Mouse (Mus musculus): Measurements from ENCODE around the gene Tmem198. TPM values are rescaled to one million over a fixed set of nuclear protein-coding genes. Genes with fewer than 3 reads are reported as not detected.

Tmem198 gene
- total RNA-seq (2023) = 1 to 10 TPM; 2.8 to 5.5 TPM

DNA sequence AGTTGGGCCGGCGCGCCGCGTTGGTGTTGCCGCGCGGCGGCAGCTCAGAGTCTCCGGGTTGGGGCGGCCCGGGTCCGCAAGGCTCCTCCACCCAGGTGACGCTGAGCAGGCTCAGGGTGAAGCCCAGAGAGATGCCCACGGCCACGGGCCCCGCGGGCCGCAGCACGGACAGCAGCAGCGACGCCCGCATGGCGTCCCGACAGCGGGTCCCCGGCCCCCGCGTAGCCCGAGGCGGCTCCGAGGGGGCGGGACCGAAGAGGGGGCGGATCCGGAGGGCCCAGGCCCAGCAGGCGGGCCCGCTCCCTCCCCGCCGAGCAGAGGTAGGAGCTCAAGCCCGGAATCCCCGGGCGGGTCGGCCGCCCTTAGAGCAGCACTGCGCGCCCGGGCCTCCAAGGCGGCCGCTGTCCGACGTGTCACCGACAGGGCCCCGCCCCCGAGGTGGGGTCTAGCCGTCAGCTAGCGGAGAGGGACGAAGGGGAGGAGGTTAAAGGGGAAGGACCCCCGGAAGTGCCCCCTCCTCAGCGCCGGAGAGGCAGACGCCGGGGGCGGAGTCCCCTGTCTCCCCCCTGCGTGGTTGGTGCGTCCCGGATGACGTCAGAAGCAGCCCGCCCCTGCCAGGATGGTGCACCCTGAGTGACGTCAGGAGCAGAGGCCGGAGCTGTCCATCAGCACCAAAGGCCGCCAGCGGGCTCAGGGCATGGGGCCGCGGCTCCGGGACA lies at the start of gene Tmem198, which contains the start of gene Chpf:
Tmem198 (plus strand) TSS at position 617 of the 719 bp plus-strand sequence.
Chpf (minus strand) TSS at position 392 of the 719 bp plus-strand sequence.

DNA sequence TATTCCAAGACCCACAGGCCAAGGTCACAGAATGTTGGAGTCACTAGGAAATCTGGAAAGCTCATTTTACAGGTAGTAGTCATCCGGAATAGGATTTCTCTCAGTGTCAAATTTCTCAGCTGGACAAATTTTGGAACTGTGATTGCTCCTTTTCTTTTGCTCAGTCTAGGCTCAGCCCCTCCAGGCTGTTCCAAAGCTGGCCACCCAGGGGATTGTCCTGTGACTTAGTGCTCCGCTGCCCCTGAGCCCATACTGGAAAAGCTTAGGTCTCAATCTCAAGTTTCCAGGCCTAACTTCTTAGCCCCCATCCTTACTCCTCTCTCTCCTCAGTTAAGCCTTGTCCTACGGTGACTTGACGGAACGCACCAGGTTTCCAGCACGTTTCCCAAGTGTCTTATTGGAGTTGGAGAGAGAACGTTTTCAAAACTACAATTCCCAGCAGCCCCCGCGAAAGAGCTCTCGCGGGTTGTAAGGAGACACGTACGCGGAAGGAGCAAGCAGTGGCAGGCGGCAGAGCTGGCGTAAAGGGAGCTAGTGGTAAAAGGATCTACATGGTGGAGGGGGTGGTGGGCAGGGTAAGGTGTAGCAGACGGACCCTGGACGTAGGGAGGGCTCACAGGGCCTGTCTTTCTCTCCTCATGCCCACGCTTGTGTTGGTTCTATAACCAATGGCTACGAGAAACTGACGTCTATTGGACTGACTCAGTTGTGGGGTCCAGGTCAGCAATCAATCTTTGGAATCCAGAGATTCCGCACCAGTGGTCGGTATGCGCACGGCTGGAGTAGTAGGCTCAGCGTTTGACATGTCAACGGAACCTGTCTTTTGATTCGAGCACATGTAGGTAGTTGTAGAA lies 43.6 kb upstream of the Tmem198 start, which contains the start of gene Gmppa:
Gmppa (plus strand) TSS at position 456 of the 854 bp plus-strand sequence.

GRCm38 (mm10) chr1:75450314-75451005 lies 28.9 kb upstream of the Tmem198 start, which contains the start of gene Asic4:
Gene Asic4, plus strand, starts transcription at chr1:75450436.

DNA sequence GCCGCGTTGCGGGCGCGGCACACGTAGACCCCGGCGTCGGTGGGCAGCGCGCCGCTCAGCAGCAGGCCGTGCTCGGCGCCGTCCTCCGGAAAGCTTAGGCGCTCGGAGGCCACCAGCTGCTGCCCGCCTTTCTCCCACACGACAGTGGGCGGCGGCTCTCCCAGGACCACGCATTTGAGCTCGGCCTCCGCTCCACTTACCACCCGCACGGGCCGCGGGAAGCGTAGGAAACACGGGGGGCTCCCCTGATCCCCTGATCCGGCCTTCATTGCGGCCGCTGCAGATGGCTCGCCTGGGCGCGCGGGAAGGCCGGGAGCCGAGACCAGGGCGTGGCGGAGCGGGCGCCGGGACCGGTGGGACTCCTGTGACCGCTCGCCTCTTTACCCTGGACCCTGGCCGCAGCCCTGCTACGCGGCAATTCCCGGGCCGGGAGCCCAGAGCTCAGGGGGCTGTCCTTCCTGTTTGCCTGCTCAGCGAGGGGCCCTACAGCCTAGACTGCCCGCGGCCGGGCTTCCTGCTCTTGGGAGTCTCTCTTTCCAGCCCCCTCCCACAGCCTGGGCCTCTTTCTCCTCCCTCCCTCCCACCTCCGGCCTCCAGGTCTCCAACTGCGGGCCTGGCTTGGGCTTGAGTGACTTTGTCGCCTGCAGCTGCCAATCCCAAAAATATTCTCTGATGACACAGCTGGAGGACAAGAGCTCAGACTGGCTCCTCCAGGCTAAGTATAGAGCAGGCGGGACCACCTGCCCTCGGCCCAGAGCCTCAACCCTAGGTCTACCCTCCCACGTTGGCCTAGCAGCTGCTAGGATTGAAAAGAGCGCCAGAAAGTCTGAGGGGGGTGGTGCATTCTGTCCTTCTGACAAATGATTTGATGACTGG lies 26.9 kb downstream of the Tmem198 start, which contains the start of gene Obsl1:
Obsl1 (minus strand) TSS at position 497 of the 876 bp plus-strand sequence.

DNA sequence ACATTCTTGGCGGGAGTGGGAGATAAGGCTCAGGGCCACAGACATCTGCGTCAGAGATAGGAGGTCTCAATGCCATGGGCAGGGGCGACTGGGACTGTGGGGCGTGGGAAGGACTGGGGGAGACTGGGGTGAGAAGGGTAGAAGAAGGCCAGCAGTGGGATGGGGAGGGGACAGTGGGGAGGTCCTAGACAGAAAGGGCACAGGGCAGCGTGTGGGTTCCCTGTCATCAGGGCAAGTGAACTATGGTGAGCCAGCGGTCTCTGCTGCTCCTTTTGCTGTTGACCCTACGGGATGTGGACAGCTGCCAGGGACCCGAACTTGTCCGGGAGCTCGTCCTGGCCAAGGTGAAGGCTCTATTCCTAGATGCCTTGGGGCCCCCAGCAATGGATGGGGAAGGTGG lies 27.7 kb downstream of the Tmem198 start, which contains the start of gene Inha:
Inha (plus strand) TSS at position 72 of the 400 bp plus-strand sequence.

GRCm38 (mm10) chr1:75521321-75522031 lies 42.1 kb downstream of the Tmem198 start, which contains the start of gene Stk11ip:
Gene Stk11ip, plus strand, starts transcription at chr1:75521529.

Other genes with a start within 250 kb of the Tmem198 start
- not detected for gene A630095N17Rik, start 247.4 kb upstream of the Tmem198 start, total RNA-seq (2023)
- 10 to 100 TPM; 64.1 to 88.9 TPM for gene Dnajb2, start 243.1 kb upstream of the Tmem198 start, total RNA-seq (2023)
- not detected for gene Ptprn, start 215.0 kb upstream of the Tmem198 start, total RNA-seq (2023)
- gene Resp18, start 201.1 kb upstream of the Tmem198 start, total RNA-seq (2023) = not detected
- 10 to 100 TPM; 51.6 to 61.7 TPM for gene Dnpep, start 161.5 kb upstream of the Tmem198 start, total RNA-seq (2023)
- not detected for gene Des, start 119.2 kb upstream of the Tmem198 start, total RNA-seq (2023)
- not detected for gene Speg, start 104.2 kb upstream of the Tmem198 start, total RNA-seq (2023)
- 10 to 100 TPM; 53.0 to 85.9 TPM for gene Gmppa, start 43.6 kb upstream of the Tmem198 start, total RNA-seq (2023)
- gene Asic4, start 29.1 kb upstream of the Tmem198 start, total RNA-seq (2023) = not detected
- gene Chpf, start 225 bp upstream of the Tmem198 start, total RNA-seq (2023) = 10 to 100 TPM; 23.1 to 24.5 TPM
- not detected for gene Obsl1, start 26.9 kb downstream of the Tmem198 start, total RNA-seq (2023)
- gene Inha, start 27.5 kb downstream of the Tmem198 start, total RNA-seq (2023) = not detected
- gene Stk11ip, start 42.0 kb downstream of the Tmem198 start, total RNA-seq (2023) = 100 to 1,000 TPM; 174 to 178 TPM
- under 1 TPM; 0.26 to 0.36 TPM for gene Slc4a3, start 66.7 kb downstream of the Tmem198 start, total RNA-seq (2023)